Comparison of ENCODE assay signal across 17 mouse cellular contexts in the genomic region with DNA sequence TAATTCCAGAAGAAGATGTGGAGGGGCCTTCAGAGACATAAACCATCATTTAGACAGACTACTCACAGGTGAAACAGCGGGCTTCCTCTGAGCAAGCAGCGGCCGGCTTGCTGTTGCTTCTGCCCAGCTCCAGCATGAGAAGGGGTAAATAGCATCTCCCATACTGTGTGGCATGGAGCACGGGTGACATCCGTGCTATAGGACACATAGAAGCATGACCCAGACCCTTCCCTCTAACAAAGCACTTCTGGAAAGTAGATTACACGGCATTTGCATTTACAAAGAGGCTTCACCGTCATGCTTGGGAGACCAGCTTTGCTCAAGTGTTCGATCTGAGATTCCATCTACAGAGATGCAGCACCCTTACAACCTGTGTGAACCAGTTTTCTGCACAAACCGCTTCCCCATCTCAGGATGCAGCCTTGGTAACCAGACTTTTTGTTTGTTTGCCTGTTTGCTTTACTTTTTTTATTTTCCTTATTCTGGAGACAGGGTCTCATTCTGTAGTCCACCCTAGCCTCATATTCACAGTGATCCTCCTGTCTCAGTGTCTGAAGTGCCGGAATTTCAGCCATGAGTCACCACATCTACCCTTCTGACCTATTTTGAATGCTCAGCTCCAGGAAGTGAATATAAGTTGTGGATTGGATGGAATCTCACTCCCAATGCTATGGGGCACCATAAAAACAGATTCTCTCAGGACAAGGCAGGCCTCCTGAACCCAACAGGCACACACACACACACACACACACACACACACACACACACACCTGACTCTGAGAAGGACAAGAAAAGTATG. TPM values are rescaled to one million over a fixed set of nuclear protein-coding genes. Genes with fewer than 3 reads are reported as not detected.
DNase-seq lines count a peak whose midpoint lies in the region; ATAC-seq and TF ChIP-seq lines count a peak whose summit lies in the region.
"Had no signal": no experiment of that assay in that cellular context is flagged by ENCODE, and none has a peak within 500 bp of the region (broad histone marks: within the 10 kb centered on the region; RNA-seq: fewer than 3 reads in every experiment).

No protein-coding gene starts in this region.

- H3K9me3 ChIP-seq in hindbrain, embryonic 11.5 days (ENCODE audit: control insufficient read depth, low read length): no peaks in the 10 kb centered on the region
- no peaks in the 10 kb centered on the region for H3K9me3 ChIP-seq in hindbrain, embryonic 14.5 days (ENCODE audit: control insufficient read depth, low read length)
- H3K9me3 ChIP-seq in midbrain, embryonic 15.5 days: no peaks in the 10 kb centered on the region
- no peaks in the 10 kb centered on the region for H3K9me3 ChIP-seq in heart, embryonic 10.5 days
- H3K9me3 ChIP-seq: stomach, embryonic 15.5 days had no signal

- H3K4me1 ChIP-seq in hindbrain, embryonic 11.5 days (replicated peaks; ENCODE audit: control insufficient read depth, insufficient read depth, low read length): peaks cover 5% of the 10 kb centered on the region
- H3K4me1 ChIP-seq in hindbrain, embryonic 14.5 days (replicated peaks; ENCODE audit: control insufficient read depth, insufficient read depth, low read length): peaks cover 16% of the 10 kb centered on the region
- H3K4me1 ChIP-seq in embryonic fibroblast, embryonic 13.5 days (ENCODE audit: control insufficient read depth, insufficient read depth, low read length): peaks cover 21% of the 10 kb centered on the region
- peaks cover 33% of the 10 kb centered on the region for H3K4me1 ChIP-seq in midbrain, embryonic 15.5 days
- H3K4me1 ChIP-seq in heart, embryonic 10.5 days: peaks cover 31% of the 10 kb centered on the region

- no peak overlapping the region for H3K27ac ChIP-seq in hindbrain, embryonic 11.5 days (ENCODE audit: low read depth, low read length)
- H3K27ac ChIP-seq in hindbrain, embryonic 14.5 days: no peak overlapping the region
- peak overlapping the region; percentile 69 for H3K27ac ChIP-seq in embryonic fibroblast, embryonic 13.5 days (ENCODE audit: insufficient read depth, low read length)
- no peak overlapping the region for H3K27ac ChIP-seq in midbrain, embryonic 15.5 days
- H3K27ac ChIP-seq in heart, embryonic 10.5 days: no peak overlapping the region
- H3K27ac ChIP-seq: liver, embryonic 14.5 days; stomach, embryonic 15.5 days had no signal

- H3K36me3 ChIP-seq in hindbrain, embryonic 11.5 days (ENCODE audit: control insufficient read depth, insufficient read depth, low read length): no peaks in the 10 kb centered on the region
- no peaks in the 10 kb centered on the region for H3K36me3 ChIP-seq in hindbrain, embryonic 14.5 days (replicated peaks; ENCODE audit: control insufficient read depth, insufficient read depth)
- no peaks in the 10 kb centered on the region for H3K36me3 ChIP-seq in midbrain, embryonic 15.5 days (replicated peaks)
- no peaks in the 10 kb centered on the region for H3K36me3 ChIP-seq in heart, embryonic 10.5 days
- H3K36me3 ChIP-seq: stomach, embryonic 15.5 days had no signal

- DNase-seq in hindbrain, embryonic 11.5 days (ENCODE audit: low spot score): peak; percentile 28
- DNase-seq in hindbrain, embryonic 14.5 days (ENCODE audit: low spot score): no peak
- DNase-seq in Muller cell, postnatal 12 days (ENCODE audit: inconsistent ontology term): peak; percentile 56
- no peak for DNase-seq in heart, embryonic 10.5 days (ENCODE audit: low spot score)
- no peak for DNase-seq in adrenal gland, postnatal 25 days
- DNase-seq in retina, embryonic 14.5 days (ENCODE audit: low spot score): no peak
- DNase-seq: cerebellum, postnatal 25 days; kidney, postnatal 36 days; layer of hippocampus, postnatal 36 days had no signal

- TF ChIP-seq POLR2A in embryonic fibroblast, embryonic 13.5 days (IDR thresholded peaks at IDR 0.05; ENCODE audit: low read depth, low read length): no peak

- peak; percentile 54; the same call in 1 of the 2 replicates for ATAC-seq in hindbrain, embryonic 11.5 days (ENCODE audit: low FRiP score)
- ATAC-seq in hindbrain, embryonic 14.5 days (ENCODE audit: low FRiP score): no peak
- no peak for ATAC-seq in midbrain, embryonic 15.5 days (replicated peaks)
- ATAC-seq: intestine, postnatal 0 days; Patski had no signal

- peaks cover 2% of the 10 kb centered on the region; the same call in 1 of the 2 replicates for H3K27me3 ChIP-seq in hindbrain, embryonic 11.5 days (ENCODE audit: control insufficient read depth, insufficient read depth, low read length)
- H3K27me3 ChIP-seq in hindbrain, embryonic 14.5 days (ENCODE audit: control insufficient read depth, insufficient read depth, low read length): peaks cover 5% of the 10 kb centered on the region; the same call in 1 of the 2 replicates
- no peaks in the 10 kb centered on the region for H3K27me3 ChIP-seq in midbrain, embryonic 15.5 days (replicated peaks)
- peaks cover 12% of the 10 kb centered on the region; the same call in 1 of the 2 replicates for H3K27me3 ChIP-seq in heart, embryonic 10.5 days (ENCODE audit: insufficient read depth, poor library complexity, severe bottlenecking)
- H3K27me3 ChIP-seq: Patski had no signal

- WGBS in hindbrain, embryonic 11.5 days: 41% methylated on average over 10 of the region's 10 CpGs
- 32% methylated on average over 10 of the region's 10 CpGs for WGBS in hindbrain, embryonic 14.5 days
- WGBS in midbrain, embryonic 15.5 days: 17% methylated on average over 10 of the region's 10 CpGs
- 69% methylated on average over 10 of the region's 10 CpGs for WGBS in heart, embryonic 10.5 days

- TF ChIP-seq CTCF in embryonic fibroblast, embryonic 13.5 days (IDR thresholded peaks at IDR 0.05; ENCODE audit: borderline replicate concordance, insufficient read depth, low read length): no peak

- H3K4me2 ChIP-seq in hindbrain, embryonic 11.5 days (replicated peaks; ENCODE audit: low read depth, low read length): no peak overlapping the region
- H3K4me2 ChIP-seq in hindbrain, embryonic 14.5 days (replicated peaks): no peak overlapping the region
- H3K4me2 ChIP-seq in midbrain, embryonic 15.5 days: peak overlapping the region; percentile 48
- H3K4me2 ChIP-seq: heart, embryonic 11.5 days; stomach, embryonic 15.5 days had no signal

- no peak overlapping the region for H3K4me3 ChIP-seq in hindbrain, embryonic 11.5 days (ENCODE audit: low read depth, low read length)
- no peak overlapping the region for H3K4me3 ChIP-seq in hindbrain, embryonic 14.5 days (replicated peaks; ENCODE audit: low read length)
- H3K4me3 ChIP-seq in embryonic fibroblast, embryonic 13.5 days (ENCODE audit: insufficient read depth, low read length): no peak overlapping the region
- no peak overlapping the region for H3K4me3 ChIP-seq in midbrain, embryonic 15.5 days
- H3K4me3 ChIP-seq in heart, embryonic 10.5 days: no peak overlapping the region
- H3K4me3 ChIP-seq: stomach, embryonic 15.5 days had no signal

- H3K9ac ChIP-seq in hindbrain, embryonic 11.5 days (ENCODE audit: low read depth, low read length): no peak overlapping the region; the same call in 1 of the 2 replicates
- no peak overlapping the region for H3K9ac ChIP-seq in hindbrain, embryonic 14.5 days
- H3K9ac ChIP-seq in midbrain, embryonic 15.5 days: no peak overlapping the region
- H3K9ac ChIP-seq: liver, embryonic 14.5 days; stomach, embryonic 15.5 days had no signal

RNA-seq across cellular contexts. Expression of a gene that starts 12.3 kb away (rescaled TPM):
- 15.7 and 17.9 TPM in 2 replicates for polyA plus RNA-seq in hindbrain, embryonic 11.5 days (2014; fragmentation: Nextera tagmentation; extraction: Ambion mirVana)
- 10.1 and 10.3 TPM in 2 replicates for polyA plus RNA-seq in hindbrain, embryonic 14.5 days (2014; fragmentation: Nextera tagmentation; extraction: Ambion mirVana)
- polyA plus RNA-seq in embryonic fibroblast, embryonic 13.5 days (2011; ENCODE audit: insufficient read length, low read depth, missing spikeins): 61.2 and 63.1 TPM in 2 replicates
- polyA plus RNA-seq in midbrain, embryonic 15.5 days (2015; fragmentation: Nextera tagmentation; extraction: Ambion mirVana): 10.6 and 11.8 TPM in 2 replicates
- 16.8 and 18.6 TPM in 2 replicates for polyA plus RNA-seq in heart, embryonic 10.5 days (2016; fragmentation: Nextera tagmentation; extraction: Ambion mirVana)
- 28.5 and 36.1 TPM in 2 replicates for total RNA-seq in adrenal gland, postnatal 25 days (2021)
- total RNA-seq: megakaryocyte, adult 5-6 weeks had no signal

Comparison
In these comparisons a context has a peak if more than half of its experiments do, and no peak if none do; other contexts are left out.
1. DNase-seq: peak in hindbrain, embryonic 11.5 days (single experiment) and Muller cell, postnatal 12 days (single experiment); none in hindbrain, embryonic 14.5 days (single experiment), heart, embryonic 10.5 days (single experiment), adrenal gland, postnatal 25 days (single experiment) and retina, embryonic 14.5 days (single experiment).